Mouse (Mus musculus) CH12.LX (cell line): ENCODE measurements at regions not wholly inside any gene's neighbourhood (a gene's known extent, or its start where the extent isn't known, plus 50 kb on each side); places are given as distances from the start of the nearest gene placed in this dataset.

ENCODE experiments used
- DNase-seq: peaks from one replicate; pipeline ENCODE4 v3.0.0-alpha.2; 2013; ENCODE audit errors: extremely low read depth
- H3K27ac ChIP-seq: 2 replicates; pipeline ENCODE4 v1.5.1; 2012; ENCODE audit warnings: low read depth, mild to moderate bottlenecking, control low read depth, moderate library complexity; ENCODE audit not compliant: insufficient read depth
- H3K27me3 ChIP-seq: replicated peaks from 2 replicates; pipeline ENCODE3; 2012; ENCODE audit warnings: inconsistent platforms
- H3K36me3 ChIP-seq, 2 experiments: replicated peaks in 1 of 2; 2 replicates each; pipeline versions ENCODE3 to v1.6.1; 2012; ENCODE audit warnings: inconsistent platforms in 1 of 2, low read length in 1 of 2, mild to moderate bottlenecking in 1 of 2, mixed read lengths in 1 of 2, moderate library complexity in 1 of 2; ENCODE audit not compliant: control insufficient read depth in 1 of 2, insufficient read depth in 1 of 2
- H3K4me1 ChIP-seq, 2 experiments: 2 replicates each; pipeline ENCODE4 v1.6.1; 2012; ENCODE audit warnings: inconsistent platforms in 1 of 2, moderate library complexity in 1 of 2; ENCODE audit not compliant: insufficient read depth in 2 of 2, control insufficient read depth in 1 of 2
- H3K4me2 ChIP-seq: 2 replicates; pipeline ENCODE4 v1.6.1; 2012; ENCODE audit warnings: low read depth, mild to moderate bottlenecking, control low read depth; ENCODE audit not compliant: poor library complexity, insufficient read depth, severe bottlenecking
- H3K4me3 ChIP-seq, 3 experiments: fragments of 150-350 bp in 1 of 3; sonication (generic) in 1 of 3; replicated peaks in 1 of 3; 2 replicates each; pipeline versions ENCODE3 to v1.5.1; 2011 to 2012; ENCODE audit warnings: low read depth in 2 of 3, low read length in 2 of 3, mild to moderate bottlenecking in 2 of 3, moderate library complexity in 2 of 3, control low read depth in 1 of 3, improper control_type of control experiment in 1 of 3, inconsistent platforms in 1 of 3, mixed read lengths in 1 of 3; ENCODE audit not compliant: poor library complexity in 1 of 3
- H3K79me2 ChIP-seq: replicated peaks from 2 replicates; pipeline ENCODE4 v1.6.1; 2012; ENCODE audit warnings: mild to moderate bottlenecking, moderate library complexity; ENCODE audit not compliant: control insufficient read depth, poor library complexity, insufficient read depth, severe bottlenecking; ENCODE audit errors: extremely low read depth
- H3K9ac ChIP-seq: 2 replicates; pipeline ENCODE4 v1.6.1; 2012; ENCODE audit warnings: low read depth, mild to moderate bottlenecking, control low read depth, moderate library complexity; ENCODE audit not compliant: insufficient read depth
- H3K9me3 ChIP-seq: replicated peaks from 2 replicates; pipeline ENCODE3; 2012; ENCODE audit warnings: low read length, inconsistent platforms, mixed read lengths
- BHLHE40 ChIP-seq: IDR thresholded peaks from 2 replicates; pipeline ENCODE4 v1.6.1; 2011; ENCODE audit warnings: mild to moderate bottlenecking, low read depth, low read length, improper control_type of control experiment
- CTCF ChIP-seq, 2 experiments: IDR thresholded peaks in 1 of 2; conservative IDR thresholded peaks in 1 of 2; 2 replicates each; pipeline ENCODE4 v1.5.1; 2011 to 2012; ENCODE audit warnings: low read depth in 2 of 2, low read length in 2 of 2, improper control_type of control experiment in 1 of 2, inconsistent platforms in 1 of 2, mild to moderate bottlenecking in 1 of 2, moderate library complexity in 1 of 2
- E2F4 ChIP-seq: IDR thresholded peaks from 2 replicates; pipeline ENCODE4 v1.6.1; 2011; ENCODE audit warnings: low read depth, low read length, improper control_type of control experiment; ENCODE audit not compliant: insufficient replicate concordance
- ELF1 ChIP-seq: IDR thresholded peaks from 2 replicates; pipeline ENCODE4 v1.6.1; 2014; ENCODE audit warnings: low read depth, mild to moderate bottlenecking, inconsistent platforms, low read length, improper control_type of control experiment
- EP300 ChIP-seq: IDR thresholded peaks from 2 replicates; pipeline ENCODE4 v1.6.1; 2011; ENCODE audit warnings: low read length, improper control_type of control experiment
- ETS1 ChIP-seq: conservative IDR thresholded peaks from 2 replicates; pipeline ENCODE4 v1.6.1; 2012; ENCODE audit warnings: low read depth, mild to moderate bottlenecking, inconsistent platforms, low read length, improper control_type of control experiment, moderate library complexity
- KAT2A ChIP-seq: IDR thresholded peaks from 2 replicates; pipeline ENCODE4 v1.6.1; 2012; ENCODE audit warnings: low read length, improper control_type of control experiment, inconsistent platforms; ENCODE audit not compliant: insufficient replicate concordance
- MEF2A ChIP-seq: IDR thresholded peaks from 2 replicates; pipeline ENCODE4 v1.6.1; 2014; ENCODE audit warnings: low read depth, mild to moderate bottlenecking, inconsistent platforms, low read length, improper control_type of control experiment, borderline replicate concordance
- MXI1 ChIP-seq: IDR thresholded peaks from 2 replicates; pipeline ENCODE4 v1.6.1; 2011; ENCODE audit warnings: mild to moderate bottlenecking, low read depth, low read length, improper control_type of control experiment
- NRF1 ChIP-seq: IDR thresholded peaks from 2 replicates; pipeline ENCODE4 v1.6.1; 2014; ENCODE audit warnings: low read depth, mild to moderate bottlenecking, inconsistent platforms, low read length, improper control_type of control experiment, moderate library complexity
- PAX5 ChIP-seq: IDR thresholded peaks from 2 replicates; pipeline ENCODE4 v1.6.1; 2012; ENCODE audit warnings: low read length, inconsistent platforms, mixed read lengths
- POLR2A ChIP-seq: IDR thresholded peaks from 2 replicates; pipeline ENCODE4 v1.6.1; 2011; ENCODE audit warnings: low read depth, mild to moderate bottlenecking, improper control_type of control experiment, low read length
- POLR2AphosphoS2 ChIP-seq: IDR thresholded peaks from 2 replicates; pipeline ENCODE4 v1.6.1; 2011; ENCODE audit warnings: low read depth, low read length, improper control_type of control experiment
- RAD21 ChIP-seq: IDR thresholded peaks from 2 replicates; pipeline ENCODE4 v1.6.1; 2011; ENCODE audit warnings: low read depth, mild to moderate bottlenecking, low read length, improper control_type of control experiment, moderate library complexity
- RCOR1 ChIP-seq: conservative IDR thresholded peaks from 2 replicates; pipeline ENCODE4 v1.6.1; 2012; ENCODE audit warnings: low read depth, mild to moderate bottlenecking, inconsistent platforms, low read length, improper control_type of control experiment
- SIN3A ChIP-seq: IDR thresholded peaks from 2 replicates; pipeline ENCODE4 v1.6.1; 2012; ENCODE audit warnings: low read length, improper control_type of control experiment, inconsistent platforms
- SMC3 ChIP-seq: IDR thresholded peaks from 2 replicates; pipeline ENCODE4 v1.6.1; 2011; ENCODE audit warnings: low read depth, low read length, improper control_type of control experiment
- USF1 ChIP-seq: IDR thresholded peaks from 2 replicates; pipeline ENCODE4 v1.6.1; 2014; ENCODE audit warnings: low read depth, mild to moderate bottlenecking, inconsistent platforms, low read length, improper control_type of control experiment
- USF2 ChIP-seq: conservative IDR thresholded peaks from 2 replicates; pipeline ENCODE4 v1.6.1; 2011; ENCODE audit warnings: low read depth, low read length, improper control_type of control experiment
- ZKSCAN1 ChIP-seq: IDR thresholded peaks from 2 replicates; pipeline ENCODE4 v1.6.1; 2012; ENCODE audit warnings: low read depth, inconsistent platforms, low read length, improper control_type of control experiment, borderline replicate concordance
- dilution Hi-C: fragments of 300-500 bp; cut with MboI; formaldehyde crosslinking; loops from 2 replicates; pipeline ENCODE4 v1.14.3; 2020; ENCODE audit warnings: low sequenced_read_pairs; ENCODE audit not compliant: extremely low pct_unique_long_range_greater_than_20kb, extremely low pct_ligation_motif_present
- in situ Hi-C: fragments of 300-500 bp; cut with MboI; formaldehyde crosslinking; loops from 3 replicates; pipeline ENCODE4 v1.14.3; 2019; ENCODE audit warnings: low sequenced_read_pairs, low pct_ligation_motif_present, low pct_unique_long_range_greater_than_20kb, mixed read lengths

DNA sequence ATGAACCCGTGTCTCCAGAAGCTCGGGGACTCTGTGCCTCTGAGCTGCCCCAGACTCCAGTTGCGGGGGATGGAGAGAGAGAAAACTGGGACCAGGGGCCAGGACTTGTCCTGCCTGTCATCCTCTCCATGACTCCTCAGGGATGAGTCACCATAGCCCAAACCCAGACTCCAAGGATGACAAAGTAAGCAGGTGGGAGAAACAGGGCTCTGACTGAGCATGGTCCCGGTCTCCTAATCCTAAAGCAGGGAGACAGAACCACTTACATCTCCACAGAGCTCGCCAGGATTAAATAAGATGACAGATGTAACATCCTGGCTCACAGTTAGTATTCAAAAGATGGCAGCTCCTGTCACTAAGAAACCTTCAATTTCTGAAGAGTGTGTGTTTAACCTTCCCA, 61.7 kb upstream of the Nectin1 start:
- Histone ChIP-seq H3K4me2 (no peak overlapping the region), H3K36me3 (no peaks in the 10 kb centered on the region), H3K79me2 (no peaks in the 10 kb centered on the region), H3K9ac (no peak overlapping the region), H3K4me1 (peaks cover 3 to 5% of the 10 kb centered on the region in 2 experiments; a peak in 2 of 4 replicates), H3K27ac (no peak overlapping the region), H3K4me3 (no peak overlapping the region), H3K27me3 (peaks cover 68% of the 10 kb centered on the region), H3K9me3 (no peaks in the 10 kb centered on the region)
- in situ Hi-C loops (no loop called here), dilution Hi-C loops (no loop called here)
- no peak for TF ChIP-seq CTCF (conservative IDR thresholded peaks at IDR 0.05 in 1 of 2, IDR thresholded peaks at IDR 0.05 in 1 of 2; ENCODE audit: low read depth in 2 of 2, low read length in 2 of 2)
- TF ChIP-seq EP300: no peak
- TF ChIP-seq MEF2A: no peak
- no peak for TF ChIP-seq ELF1
- no peak for TF ChIP-seq NRF1
- no peak for TF ChIP-seq BHLHE40
- no peak for TF ChIP-seq ETS1
- TF ChIP-seq SIN3A: no peak
- no peak for TF ChIP-seq USF2
- no peak for DNase-seq

GRCm38 (mm10) chr9:43684596-43684995, 59.2 kb upstream of the Nectin1 start:
- Histone ChIP-seq H3K27ac (no peak overlapping the region), H3K79me2 (no peaks in the 10 kb centered on the region), H3K27me3 (peaks cover 66% of the 10 kb centered on the region), H3K36me3 (no peaks in the 10 kb centered on the region), H3K4me1 (peaks cover 3 to 5% of the 10 kb centered on the region in 2 experiments; a peak in 2 of 4 replicates), H3K4me3 (no peak overlapping the region), H3K9me3 (no peaks in the 10 kb centered on the region), H3K4me2 (no peak overlapping the region), H3K9ac (no peak overlapping the region)
- no peak for TF ChIP-seq KAT2A
- TF ChIP-seq SMC3: no peak
- TF ChIP-seq EP300: no peak
- no peak for TF ChIP-seq RAD21
- no peak for TF ChIP-seq ZKSCAN1
- no peak for TF ChIP-seq RCOR1
- no peak for TF ChIP-seq POLR2A
- TF ChIP-seq MXI1: no peak
- TF ChIP-seq BHLHE40: no peak
- no peak for TF ChIP-seq POLR2AphosphoS2
- TF ChIP-seq ELF1: no peak
- TF ChIP-seq E2F4: no peak
- no peak for TF ChIP-seq PAX5
- no peak for TF ChIP-seq USF1
- dilution Hi-C loops: no loop called here
- in situ Hi-C loops: no loop called here
- DNase-seq: peak; percentile 33
